Mouse (Mus musculus) heart, embryonic 13.5 days (tissue): ENCODE measurements around the gene Itga1. TPM values are rescaled to one million over a fixed set of nuclear protein-coding genes. Genes with fewer than 3 reads are reported as not detected.

Source experiments
- ATAC-seq: fragments of 200-750 bp; cut with Nextera tagmentation; 2 replicates; pipeline ENCODE4 v1.8.0; 2017; ENCODE audit warnings: moderate TSS enrichment; ENCODE audit not compliant: insufficient number of reproducible peaks, low FRiP score, low TSS enrichment; ENCODE audit errors: extremely low read depth
- H3K27ac ChIP-seq: fragments of 300-500 bp; sonication (generic); replicated peaks from 2 replicates; pipeline ENCODE4 v1.5.1; 2015; ENCODE audit warnings: moderate library complexity, mild to moderate bottlenecking, inconsistent platforms
- H3K27me3 ChIP-seq: fragments of 300-500 bp; sonication (generic); replicated peaks from 2 replicates; pipeline ENCODE4 v1.6.1; 2015; ENCODE audit warnings: mild to moderate bottlenecking, inconsistent platforms
- H3K36me3 ChIP-seq: fragments of 300-500 bp; sonication (generic); 2 replicates; pipeline ENCODE4 v1.6.1; 2015; ENCODE audit warnings: mild to moderate bottlenecking, inconsistent platforms
- H3K4me1 ChIP-seq: fragments of 300-500 bp; sonication (generic); 2 replicates; pipeline ENCODE4 v1.6.1; 2015; ENCODE audit warnings: inconsistent platforms
- H3K4me2 ChIP-seq: fragments of 300-500 bp; sonication (generic); 2 replicates; pipeline ENCODE4 v1.6.1; 2015; ENCODE audit warnings: inconsistent platforms, mild to moderate bottlenecking, moderate library complexity
- H3K4me3 ChIP-seq: fragments of 300-500 bp; sonication (generic); 2 replicates; pipeline ENCODE4 v1.5.1; 2015; ENCODE audit warnings: moderate library complexity, mild to moderate bottlenecking, inconsistent platforms
- H3K9ac ChIP-seq: fragments of 300-500 bp; sonication (generic); 2 replicates; pipeline ENCODE4 v1.6.1; 2015; ENCODE audit warnings: inconsistent platforms, mild to moderate bottlenecking, moderate library complexity
- H3K9me3 ChIP-seq: fragments of 300-500 bp; sonication (generic); 2 replicates; pipeline ENCODE4 v1.6.1; 2016; ENCODE audit warnings: inconsistent platforms
- WGBS: fragments of 180-500 bp; shearing (Covaris S2); methylation state at CpG from one replicate; pipeline ENCODE4 v1.1.7; 2015; ENCODE audit warnings: mixed read lengths; 5-methylcytosine and 5-hydroxymethylcytosine counted together
- polyA plus RNA-seq: library from polyadenylated mRNA; unstranded; fragments of >200 nt; fragmentation: Nextera tagmentation; extraction: Ambion mirVana; gene quantifications from 2 replicates; pipeline ENCODE4 v1.2.1, GENCODE M21; 2015

Itga1 gene
- polyA plus RNA-seq, 1 experiment from 2014 or later, result 22.5 TPM

- Histone ChIP-seq H3K27me3 (no peaks in the 10 kb centered on the region), H3K4me2 (no peak overlapping the region), H3K9me3 (no peaks in the 10 kb centered on the region), H3K4me3 (no peak overlapping the region), H3K36me3 (no peaks in the 10 kb centered on the region), H3K27ac (no peak overlapping the region), H3K4me1 (peaks cover 5% of the 10 kb centered on the region; the same call in 1 of the 2 replicates), H3K9ac (no peak overlapping the region)
- 82% methylated on average over 4 of the region's 4 CpGs for WGBS
- no peak for ATAC-seq
These were observed 23.4 kb upstream of the Itga1 start for GRCm38 (mm10) chr13:115125130-115125529.

GRCm38 (mm10) chr13:115124521-115124920, 22.8 kb upstream of the Itga1 start:
- Histone ChIP-seq H3K4me1 (peaks cover 5% of the 10 kb centered on the region; the same call in 1 of the 2 replicates), H3K9ac (no peak overlapping the region), H3K36me3 (no peaks in the 10 kb centered on the region), H3K9me3 (no peaks in the 10 kb centered on the region), H3K27me3 (no peaks in the 10 kb centered on the region), H3K4me2 (no peak overlapping the region), H3K4me3 (no peak overlapping the region), H3K27ac (no peak overlapping the region)
- 53% methylated on average over 1 of the region's 1 CpGs for WGBS
- ATAC-seq, result no peak

GRCm38 (mm10) chr13:115118756-115119155, 17.0 kb upstream of the Itga1 start:
- Histone ChIP-seq H3K27ac (no peak overlapping the region), H3K4me1 (no peaks in the 10 kb centered on the region), H3K9ac (no peak overlapping the region), H3K9me3 (no peaks in the 10 kb centered on the region), H3K27me3 (no peaks in the 10 kb centered on the region), H3K4me2 (no peak overlapping the region), H3K4me3 (no peak overlapping the region), H3K36me3 (no peaks in the 10 kb centered on the region)
- no peak for ATAC-seq
- 64% methylated on average over 5 of the region's 5 CpGs for WGBS

GRCm38 (mm10) chr13:115118195-115118594, 16.4 kb upstream of the Itga1 start:
- Histone ChIP-seq H3K27ac (no peak overlapping the region), H3K4me3 (no peak overlapping the region), H3K27me3 (no peaks in the 10 kb centered on the region), H3K4me2 (no peak overlapping the region), H3K9me3 (no peaks in the 10 kb centered on the region), H3K4me1 (no peaks in the 10 kb centered on the region), H3K36me3 (no peaks in the 10 kb centered on the region), H3K9ac (no peak overlapping the region)
- ATAC-seq, result no peak
- 71% methylated on average over 3 of the region's 3 CpGs for WGBS

GRCm38 (mm10) chr13:115116930-115117621, 15.3 kb upstream of the Itga1 start:
- Histone ChIP-seq H3K4me2 (no peak overlapping the region), H3K4me1 (no peaks in the 10 kb centered on the region), H3K27ac (no peak overlapping the region), H3K27me3 (no peaks in the 10 kb centered on the region), H3K9me3 (no peaks in the 10 kb centered on the region), H3K36me3 (no peaks in the 10 kb centered on the region), H3K9ac (no peak overlapping the region), H3K4me3 (no peak overlapping the region)
- 79% methylated on average over 3 of the region's 3 CpGs for WGBS
- no peak for ATAC-seq

- ATAC-seq, result no peak
- no peak overlapping the region for H3K4me2 ChIP-seq
- H3K4me3 ChIP-seq, result no peak overlapping the region
- H3K27me3 ChIP-seq, result no peaks in the 10 kb centered on the region
- no peaks in the 10 kb centered on the region for H3K36me3 ChIP-seq
- 74% methylated on average over 4 of the region's 4 CpGs for WGBS
- H3K4me1 ChIP-seq, result 0 out of 2 replicates have a peak, but pooled peaks cover 4% of the 10 kb centered on the region
- no peak overlapping the region for H3K9ac ChIP-seq
- no peak overlapping the region for H3K27ac ChIP-seq
- H3K9me3 ChIP-seq, result no peaks in the 10 kb centered on the region
These were observed 7.9 kb upstream of the Itga1 start for GRCm38 (mm10) chr13:115109628-115110027.

GRCm38 (mm10) chr13:115107436-115107835, 5.7 kb upstream of the Itga1 start:
- 67% methylated on average over 8 of the region's 8 CpGs for WGBS
- no peaks in the 10 kb centered on the region for H3K36me3 ChIP-seq
- H3K9ac ChIP-seq, result no peak overlapping the region
- no peak overlapping the region for H3K4me2 ChIP-seq
- H3K27me3 ChIP-seq, result no peaks in the 10 kb centered on the region
- H3K9me3 ChIP-seq, result peaks cover 4% of the 10 kb centered on the region; the same call in 1 of the 2 replicates
- ATAC-seq, result no peak; the same call in 1 of the 2 replicates
- H3K27ac ChIP-seq, result no peak overlapping the region
- H3K4me1 ChIP-seq, result peaks cover 8% of the 10 kb centered on the region; the same call in 1 of the 2 replicates
- no peak overlapping the region for H3K4me3 ChIP-seq

- peaks cover 4% of the 10 kb centered on the region; the same call in 1 of the 2 replicates for H3K9me3 ChIP-seq
- no peaks in the 10 kb centered on the region for H3K27me3 ChIP-seq
- no peak overlapping the region for H3K9ac ChIP-seq
- WGBS, result 77% methylated on average over 10 of the region's 10 CpGs
- no peak overlapping the region for H3K4me2 ChIP-seq
- ATAC-seq, result no peak
- H3K4me3 ChIP-seq, result no peak overlapping the region
- no peak overlapping the region for H3K27ac ChIP-seq
- peaks cover 8% of the 10 kb centered on the region; the same call in 1 of the 2 replicates for H3K4me1 ChIP-seq
- H3K36me3 ChIP-seq, result no peaks in the 10 kb centered on the region
These were observed 4.4 kb upstream of the Itga1 start for GRCm38 (mm10) chr13:115106183-115106582.

- 94% methylated on average over 2 of the region's 2 CpGs for WGBS
- ATAC-seq, result no peak
- H3K27ac ChIP-seq, result 0 out of 2 replicates have a peak overlapping the region, but pooled peaks have one; percentile 48
These were observed 990 bp upstream of the Itga1 start for GRCm38 (mm10) chr13:115102754-115103153.

GRCm38 (mm10) chr13:115100381-115101177, 1.2 kb downstream of the Itga1 start:
- Histone ChIP-seq H3K4me2 (peak overlapping the region; percentile 78), H3K4me1 (peaks cover 51% of the 10 kb centered on the region), H3K27me3 (no peaks in the 10 kb centered on the region), H3K36me3 (no peaks in the 10 kb centered on the region), H3K9me3 (peaks cover 4% of the 10 kb centered on the region; the same call in 1 of the 2 replicates), H3K9ac (peak overlapping the region; percentile 91), H3K4me3 (peak overlapping the region; percentile 72), H3K27ac (peak overlapping the region; percentile 97)
- WGBS, result 17% methylated on average over 11 of the region's 11 CpGs
- no peak for ATAC-seq

More at GRCm38 (mm10) chr13:115102754-115103153, 990 bp upstream of the Itga1 start:
- H3K9ac ChIP-seq, result peak overlapping the region; percentile 56
- peaks cover 35% of the 10 kb centered on the region for H3K4me1 ChIP-seq
- H3K36me3 ChIP-seq, result no peaks in the 10 kb centered on the region
- peaks cover 4% of the 10 kb centered on the region; the same call in 1 of the 2 replicates for H3K9me3 ChIP-seq
- H3K4me3 ChIP-seq, result no peak overlapping the region
- H3K27me3 ChIP-seq, result no peaks in the 10 kb centered on the region
- peak overlapping the region; percentile 78 for H3K4me2 ChIP-seq

GRCm38 (mm10) chr13:115099381-115099780, 2.4 kb downstream of the Itga1 start:
- Histone ChIP-seq H3K4me1 (peaks cover 59% of the 10 kb centered on the region), H3K9ac (0 out of 2 replicates have a peak overlapping the region, but pooled peaks have one; percentile 91), H3K27ac (no peak overlapping the region), H3K4me3 (peak overlapping the region; percentile 72), H3K4me2 (peak overlapping the region; percentile 78), H3K27me3 (no peaks in the 10 kb centered on the region), H3K9me3 (peaks cover 4% of the 10 kb centered on the region; the same call in 1 of the 2 replicates), H3K36me3 (no peaks in the 10 kb centered on the region)
- no peak for ATAC-seq
- 85% methylated on average over 9 of the region's 9 CpGs for WGBS
